Mouse (Mus musculus): ENCODE measurements around the gene Arel1. TPM values are rescaled to one million over a fixed set of nuclear protein-coding genes. Genes with fewer than 3 reads are reported as not detected.

Arel1 gene
- polyA plus RNA-seq (2017; shearing (Covaris generic)) = 66.8 TPM

GRCm38 (mm10) chr12:84970428-84971096 is at the start of gene Arel1, which contains the start of gene Fcf1:
Gene Arel1, minus strand, starts transcription at chr12:84970900.
Gene Fcf1, plus strand, starts transcription at chr12:84970897.

GRCm38 (mm10) chr12:84996083-84996496 is 25.4 kb upstream of the Arel1 start, which contains the start of gene Ylpm1:
Gene Ylpm1, plus strand, starts transcription at chr12:84996321.

GRCm38 (mm10) chr12:84876481-84877121 is 94.1 kb downstream of the Arel1 start, which contains the start of gene Ltbp2:
Gene Ltbp2, minus strand, starts transcription at chr12:84876532.

Other genes with a start within 250 kb of the Arel1 start
- gene Npc2, start 197.7 kb downstream of the Arel1 start, polyA plus RNA-seq (2017; shearing (Covaris generic)) = 100 TPM
- 105 TPM for gene Isca2, start 197.6 kb downstream of the Arel1 start, polyA plus RNA-seq (2017; shearing (Covaris generic))
- gene Ltbp2, start 94.4 kb downstream of the Arel1 start, polyA plus RNA-seq (2017; shearing (Covaris generic)) = 0.35 TPM
- 140 TPM for gene Fcf1, start within 50 bp of the Arel1 start, polyA plus RNA-seq (2017; shearing (Covaris generic))
- gene Ylpm1, start 25.4 kb upstream of the Arel1 start, polyA plus RNA-seq (2017; shearing (Covaris generic)) = 28.4 TPM
- gene Prox2, start 139.9 kb upstream of the Arel1 start, polyA plus RNA-seq (2017; shearing (Covaris generic)) = 9.2 TPM
- 100 TPM for gene Dlst, start 139.9 kb upstream of the Arel1 start, polyA plus RNA-seq (2017; shearing (Covaris generic))
- 1.4 TPM for gene Rps6kl1, start 180.4 kb upstream of the Arel1 start, polyA plus RNA-seq (2017; shearing (Covaris generic))
- not detected for gene Pgf, start 206.9 kb upstream of the Arel1 start, polyA plus RNA-seq (2017; shearing (Covaris generic))
- gene Eif2b2, start 248.6 kb upstream of the Arel1 start, polyA plus RNA-seq (2017; shearing (Covaris generic)) = 109 TPM